Comparison of ENCODE assay signal across 17 mouse cellular contexts in genomic region chr11:87463243-87463540, GRCm38 (mm10). TPM values are rescaled to one million over a fixed set of nuclear protein-coding genes. Genes with fewer than 3 reads are reported as not detected.
DNase-seq lines count a peak whose midpoint lies in the region; ATAC-seq and TF ChIP-seq lines count a peak whose summit lies in the region.
"Had no signal": no experiment of that assay in that cellular context is flagged by ENCODE, and none has a peak within 500 bp of the region (broad histone marks: within the 10 kb centered on the region; RNA-seq: fewer than 3 reads in every experiment).

No protein-coding gene starts in this region.

- H3K36me3 ChIP-seq in heart, embryonic 10.5 days, result no peaks in the 10 kb centered on the region
- no peaks in the 10 kb centered on the region for H3K36me3 ChIP-seq in midbrain, embryonic 12.5 days
- H3K36me3 ChIP-seq in midbrain, embryonic 10.5 days, result no peaks in the 10 kb centered on the region
- H3K36me3 ChIP-seq in liver, embryonic 14.5 days (replicated peaks; ENCODE audit: control insufficient read depth, insufficient read depth, low read depth), result no peaks in the 10 kb centered on the region
- H3K36me3 ChIP-seq: G1E had no signal

- peaks cover 9% of the 10 kb centered on the region for H3K4me1 ChIP-seq in heart, embryonic 10.5 days
- H3K4me1 ChIP-seq in midbrain, embryonic 12.5 days, result no peaks in the 10 kb centered on the region
- H3K4me1 ChIP-seq in midbrain, embryonic 10.5 days, result peaks cover 14% of the 10 kb centered on the region
- peaks cover 7 to 13% of the 10 kb centered on the region in 2 experiments for H3K4me1 ChIP-seq in liver, embryonic 14.5 days (replicated peaks; ENCODE audit: control insufficient read depth in 2 of 2, insufficient read depth in 2 of 2, low read length in 1 of 2)

- intact Hi-C loops in heart, postnatal 14 days (cut with DNase I), result no loop called here

- H3K27me3 ChIP-seq in heart, embryonic 10.5 days (ENCODE audit: insufficient read depth, poor library complexity, severe bottlenecking), result no peaks in the 10 kb centered on the region
- peaks cover 17% of the 10 kb centered on the region for H3K27me3 ChIP-seq in midbrain, embryonic 12.5 days
- peaks cover 11% of the 10 kb centered on the region for H3K27me3 ChIP-seq in midbrain, embryonic 10.5 days (ENCODE audit: low read depth, poor library complexity, severe bottlenecking)
- H3K27me3 ChIP-seq in liver, embryonic 14.5 days (ENCODE audit: control insufficient read depth, insufficient read depth, low read length), result no peaks in the 10 kb centered on the region

- 62% methylated on average over 5 of the region's 5 CpGs for WGBS in heart, embryonic 10.5 days
- WGBS in midbrain, embryonic 12.5 days, result 58% methylated on average over 5 of the region's 5 CpGs
- WGBS in midbrain, embryonic 10.5 days, result 72% methylated on average over 5 of the region's 5 CpGs
- WGBS in liver, embryonic 14.5 days (ENCODE audit: insufficient replicate concordance), result 43% methylated on average over 5 of the region's 5 CpGs

- H3K4me2 ChIP-seq in midbrain, embryonic 12.5 days (replicated peaks), result no peak overlapping the region
- H3K4me2 ChIP-seq in liver, embryonic 14.5 days (ENCODE audit: low read depth), result no peak overlapping the region

- no peak for ATAC-seq in midbrain, embryonic 12.5 days (ENCODE audit: low FRiP score, low read depth)
- no peak for ATAC-seq in liver, embryonic 14.5 days (ENCODE audit: insufficient read depth)

- peak; percentile 35 for DNase-seq in heart, embryonic 10.5 days (ENCODE audit: low spot score)
- DNase-seq in heart, postnatal 14 days, result no peak
- no peak for DNase-seq in midbrain, embryonic 10.5 days (ENCODE audit: low spot score)
- DNase-seq in liver, embryonic 14.5 days (ENCODE audit: low read depth in 3 of 3, low spot score in 3 of 3), result no peak
- DNase-seq in frontal cortex, postnatal 10 days (ENCODE audit: low spot score in 2 of 2), result no peak
- no peak for DNase-seq in thymus, postnatal 0 days (ENCODE audit: low spot score)
- DNase-seq: heart, adult 2 months; kidney, adult 18-20 months; kidney, postnatal 25 days; lung, adult 18-20 months; midbrain, embryonic 14.5 days; right cerebral cortex, adult 18-20 months had no signal

- H3K9me3 ChIP-seq in heart, embryonic 10.5 days, result no peaks in the 10 kb centered on the region
- no peaks in the 10 kb centered on the region for H3K9me3 ChIP-seq in midbrain, embryonic 12.5 days
- H3K9me3 ChIP-seq in midbrain, embryonic 10.5 days (replicated peaks), result no peaks in the 10 kb centered on the region
- no peaks in the 10 kb centered on the region for H3K9me3 ChIP-seq in liver, embryonic 14.5 days (ENCODE audit: control insufficient read depth, low read length)
- H3K9me3 ChIP-seq: G1E had no signal

- no peak for TF ChIP-seq CTCF in liver, embryonic 14.5 days (IDR thresholded peaks at IDR 0.05; ENCODE audit: low read depth)

- H3K27ac ChIP-seq in heart, embryonic 10.5 days, result no peak overlapping the region
- 0 out of 2 replicates have a peak overlapping the region, but pooled peaks have one; percentile 6 for H3K27ac ChIP-seq in midbrain, embryonic 12.5 days (replicated peaks)
- H3K27ac ChIP-seq in midbrain, embryonic 10.5 days (replicated peaks), result no peak overlapping the region
- peak overlapping the region; percentile 88 for H3K27ac ChIP-seq in liver, embryonic 14.5 days
- H3K27ac ChIP-seq: macrophage had no signal

- no peak overlapping the region for H3K4me3 ChIP-seq in heart, embryonic 10.5 days
- no peak overlapping the region for H3K4me3 ChIP-seq in midbrain, embryonic 12.5 days
- no peak overlapping the region for H3K4me3 ChIP-seq in midbrain, embryonic 10.5 days
- H3K4me3 ChIP-seq in liver, embryonic 14.5 days (ENCODE audit: insufficient read depth in 1 of 2, low read depth in 2 of 2, low read length in 2 of 2), result no peak overlapping the region
- H3K4me3 ChIP-seq: heart, adult 2 months; myocyte had no signal

- TF ChIP-seq EP300 in liver, embryonic 14.5 days (IDR thresholded peaks at IDR 0.05; ENCODE audit: low read depth), result no peak

- no peak overlapping the region for H3K9ac ChIP-seq in midbrain, embryonic 12.5 days (replicated peaks)
- peak overlapping the region; percentile 13; the same call in 1 of the 2 replicates for H3K9ac ChIP-seq in liver, embryonic 14.5 days (replicated peaks)

RNA-seq across cellular contexts. Expression of gene Tex14, which starts 58.3 kb away (rescaled TPM):
- polyA plus RNA-seq in heart, embryonic 10.5 days (2016; fragmentation: Nextera tagmentation; extraction: Ambion mirVana), result 0.22 and 0.31 TPM in 2 replicates
- under 1 TPM; 0.27 to 0.41 TPM for total RNA-seq in heart, postnatal 14 days (2021)
- 0.60 TPM in 1 of 2 replicates, not detected in the other for polyA plus RNA-seq in midbrain, embryonic 12.5 days (2016; fragmentation: Nextera tagmentation; extraction: Ambion mirVana)
- 0.37 TPM in 1 of 2 replicates, not detected in the other for polyA plus RNA-seq in midbrain, embryonic 10.5 days (2016; fragmentation: Nextera tagmentation; extraction: Ambion mirVana)
- polyA plus RNA-seq in liver, embryonic 14.5 days (2012; rRNA removed), result 0.01 and 0.06 TPM in 2 replicates
- polyA plus RNA-seq in liver, embryonic 14.5 days (2014; fragmentation: Nextera tagmentation; extraction: Ambion mirVana), result not detected in 2 replicates
- polyA plus RNA-seq in thymus, postnatal 0 days (2015; fragmentation: Nextera tagmentation; extraction: Ambion mirVana), result 0.53 and 0.62 TPM in 2 replicates
- total RNA-seq: gastrocnemius, adult 8-10 months had no signal
- polyA plus RNA-seq: G1E had no signal

RNA-seq across cellular contexts. Expression of gene Rad51c, which starts 58.4 kb away (rescaled TPM):
- 11.2 and 12.1 TPM in 2 replicates for polyA plus RNA-seq in heart, embryonic 10.5 days (2016; fragmentation: Nextera tagmentation; extraction: Ambion mirVana)
- total RNA-seq in heart, postnatal 14 days (2021), result 1 to 10 TPM; 2.5 to 2.7 TPM
- 9.8 and 12.0 TPM in 2 replicates for polyA plus RNA-seq in midbrain, embryonic 12.5 days (2016; fragmentation: Nextera tagmentation; extraction: Ambion mirVana)
- 13.1 and 15.1 TPM in 2 replicates for polyA plus RNA-seq in midbrain, embryonic 10.5 days (2016; fragmentation: Nextera tagmentation; extraction: Ambion mirVana)
- 2.0 and 4.0 TPM in 2 replicates for polyA plus RNA-seq in liver, embryonic 14.5 days (2012; rRNA removed)
- polyA plus RNA-seq in liver, embryonic 14.5 days (2014; fragmentation: Nextera tagmentation; extraction: Ambion mirVana), result 4.3 and 4.4 TPM in 2 replicates
- 6.8 and 6.9 TPM in 2 replicates for polyA plus RNA-seq in thymus, postnatal 0 days (2015; fragmentation: Nextera tagmentation; extraction: Ambion mirVana)

Comparison
In these comparisons a context has a peak if more than half of its experiments do, and no peak if none do; other contexts are left out.
1. H3K27ac ChIP-seq: peak in midbrain, embryonic 12.5 days (single experiment) and liver, embryonic 14.5 days (single experiment); none in heart, embryonic 10.5 days (single experiment) and midbrain, embryonic 10.5 days (single experiment).